Mouse (Mus musculus) neutrophil, adult 83 days (primary cell): ENCODE data around the gene Ahr. TPM values are rescaled to one million over a fixed set of nuclear protein-coding genes. Genes with fewer than 3 reads are reported as not detected.

ENCODE experiments used
- total RNA-seq, 2 experiments: library from RNA; stranded (reverse); gene quantifications; one replicate each; pipeline ENCODE4 v1.2.4; 2023

Gene Ahr
- total RNA-seq = 1 to 10 TPM; 3.7 to 4.4 TPM

DNA sequence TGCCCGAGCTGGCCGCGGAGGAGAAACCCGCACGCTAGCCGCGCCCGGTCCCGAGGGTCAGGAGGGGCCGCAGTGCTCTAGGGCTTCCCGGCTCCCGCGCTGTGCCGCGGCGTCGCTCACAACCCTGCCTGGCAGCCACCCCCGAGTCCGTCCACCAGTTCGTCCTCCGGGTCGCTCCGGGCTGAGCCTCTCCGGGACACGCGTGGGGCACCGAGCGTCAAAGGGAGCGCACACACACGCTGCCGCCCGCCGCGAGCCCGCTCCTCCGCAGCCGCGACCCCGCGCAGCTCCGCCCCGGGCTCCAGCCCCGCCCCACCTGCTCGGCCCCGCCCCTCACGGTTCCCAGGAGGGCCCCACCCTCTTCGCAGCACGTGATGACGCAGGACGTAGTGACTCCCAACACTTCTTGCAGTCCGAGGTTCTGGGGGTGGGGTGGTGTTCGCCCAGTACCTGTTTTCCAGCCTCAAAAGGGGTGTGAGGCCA, at the start of gene Ahr:
Ahr (minus strand) TSS at position 285 of the 483 bp plus-strand sequence.

